Mouse (Mus musculus) kidney, postnatal 0 days (tissue): ENCODE data around the gene Rgs6. TPM values are rescaled to one million over a fixed set of nuclear protein-coding genes. Genes with fewer than 3 reads are reported as not detected.
A peak's percentile ranks its signal among the peaks of the same experiment; 100 is the strongest.

ENCODE experiments used
- ATAC-seq: fragments of 200-750 bp; cut with Nextera tagmentation; replicated peaks from 2 replicates; pipeline ENCODE4 v1.8.0; 2017; ENCODE audit warnings: low read depth, moderate number of reproducible peaks, moderate TSS enrichment, moderate library complexity; ENCODE audit not compliant: low FRiP score
- DNase-seq: peaks from one replicate; pipeline ENCODE4 v3.0.0-alpha.2; 2016; ENCODE audit warnings: low spot score
- H3K27ac ChIP-seq: fragments of 300-500 bp; sonication (generic); 2 replicates; pipeline ENCODE4 v1.5.1; 2014; ENCODE audit warnings: mild to moderate bottlenecking
- H3K27me3 ChIP-seq: fragments of 300-500 bp; sonication (generic); 2 replicates; pipeline ENCODE4 v1.6.1; 2014; ENCODE audit warnings: low read length, mixed read lengths; ENCODE audit not compliant: insufficient read depth
- H3K36me3 ChIP-seq: fragments of 300-500 bp; sonication (generic); 2 replicates; pipeline ENCODE4 v1.6.1; 2014; ENCODE audit warnings: low read length, mixed read lengths; ENCODE audit not compliant: insufficient read depth
- H3K4me1 ChIP-seq: fragments of 300-500 bp; sonication (generic); replicated peaks from 2 replicates; pipeline ENCODE4 v1.6.1; 2014; ENCODE audit warnings: antibody characterized with exemption, low read length, mixed read lengths; ENCODE audit not compliant: insufficient read depth
- H3K4me2 ChIP-seq: fragments of 300-500 bp; sonication (generic); 2 replicates; pipeline ENCODE4 v1.6.1; 2014; ENCODE audit warnings: mild to moderate bottlenecking, low read length, moderate library complexity, mixed read lengths
- H3K4me3 ChIP-seq: fragments of 300-500 bp; sonication (generic); replicated peaks from 2 replicates; pipeline ENCODE4 v1.5.1; 2014; ENCODE audit warnings: low read depth, low read length
- H3K9ac ChIP-seq: fragments of 300-500 bp; sonication (generic); 2 replicates; pipeline ENCODE4 v1.6.1; 2014; ENCODE audit warnings: low read depth, low read length
- H3K9me3 ChIP-seq: fragments of 300-500 bp; sonication (generic); replicated peaks from 2 replicates; pipeline ENCODE4 v1.6.1; 2016; ENCODE audit warnings: low read length, inconsistent platforms, mixed read lengths
- CTCF ChIP-seq: IDR thresholded peaks from 2 replicates; pipeline ENCODE4 v1.5.1; 2016; ENCODE audit warnings: antibody characterized with exemption, low read depth, mild to moderate bottlenecking, moderate library complexity
- WGBS: fragments of 180-500 bp; shearing (Covaris S2); extraction: QIAGEN DNeasy Blood & Tissue Kit; methylation state at CpG from one replicate; pipeline ENCODE4 v1.1.7; 2014; 5-methylcytosine and 5-hydroxymethylcytosine counted together
- polyA plus RNA-seq: library from polyadenylated mRNA; unstranded; fragments of >200 nt; fragmentation: Nextera tagmentation; extraction: Ambion mirVana; gene quantifications from 2 replicates; pipeline ENCODE4 v1.2.1, GENCODE M21; 2015

Gene Rgs6
- polyA plus RNA-seq, 1 experiment from 2014 or later, result 2.2 TPM

DNA sequence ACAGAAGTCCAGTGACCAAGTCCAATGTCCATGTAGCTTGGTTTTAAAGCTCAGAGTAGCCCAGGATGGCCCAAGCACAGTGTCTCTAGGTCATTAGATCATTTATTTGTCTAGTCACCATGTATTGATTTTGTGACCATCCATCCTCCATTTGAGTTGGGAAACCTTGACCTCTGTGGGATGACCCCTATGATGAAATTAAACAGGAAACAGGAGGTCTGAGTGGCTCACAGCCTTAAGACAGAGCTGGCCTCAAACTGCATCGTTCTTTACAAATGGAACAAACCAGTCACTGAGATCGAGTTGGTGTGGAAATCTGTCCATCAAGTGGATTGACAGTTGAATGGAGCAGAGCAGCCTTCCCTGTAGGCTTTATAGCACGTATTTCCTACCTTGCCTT lies 536.0 kb downstream of the Rgs6 start:
- H3K4me1 ChIP-seq, result no peaks in the 10 kb centered on the region
- no peak overlapping the region for H3K9ac ChIP-seq
- H3K27me3 ChIP-seq, result no peaks in the 10 kb centered on the region
- no peaks in the 10 kb centered on the region for H3K9me3 ChIP-seq
- 60% methylated on average over 3 of the region's 3 CpGs for WGBS
- no peaks in the 10 kb centered on the region for H3K36me3 ChIP-seq
- no peak overlapping the region for H3K4me3 ChIP-seq
- ATAC-seq, result no peak
- no peak overlapping the region for H3K4me2 ChIP-seq
- TF ChIP-seq CTCF, result no peak
- no peak overlapping the region for H3K27ac ChIP-seq
- DNase-seq, result no peak

DNA sequence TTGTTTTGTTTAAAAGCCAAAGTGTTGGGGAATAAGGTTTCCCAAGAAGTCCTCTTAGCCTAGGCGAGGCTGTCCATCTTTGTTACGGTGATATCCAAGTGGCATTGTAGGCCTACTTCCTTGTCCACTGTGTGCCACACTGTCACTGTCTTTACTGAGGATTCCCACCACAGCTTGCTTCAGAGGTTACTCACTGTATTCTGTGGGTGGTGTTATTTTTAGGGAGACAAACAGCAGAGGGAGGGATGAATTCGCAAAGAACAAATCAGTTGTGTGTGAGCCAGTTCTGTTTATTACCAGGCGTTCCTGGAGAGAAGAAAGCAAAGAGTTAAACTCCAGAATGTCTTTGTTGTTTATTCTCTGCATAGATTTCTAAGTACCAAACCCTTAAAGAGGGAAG lies 537.2 kb downstream of the Rgs6 start:
- Histone ChIP-seq H3K9ac (no peak overlapping the region), H3K36me3 (no peaks in the 10 kb centered on the region), H3K27me3 (no peaks in the 10 kb centered on the region), H3K27ac (no peak overlapping the region), H3K9me3 (no peaks in the 10 kb centered on the region), H3K4me2 (no peak overlapping the region), H3K4me3 (no peak overlapping the region), H3K4me1 (no peaks in the 10 kb centered on the region)
- ATAC-seq (no peak), DNase-seq (peak; percentile 16)
- TF ChIP-seq CTCF, result no peak
- WGBS, result 77% methylated on average over 4 of the region's 4 CpGs

DNA sequence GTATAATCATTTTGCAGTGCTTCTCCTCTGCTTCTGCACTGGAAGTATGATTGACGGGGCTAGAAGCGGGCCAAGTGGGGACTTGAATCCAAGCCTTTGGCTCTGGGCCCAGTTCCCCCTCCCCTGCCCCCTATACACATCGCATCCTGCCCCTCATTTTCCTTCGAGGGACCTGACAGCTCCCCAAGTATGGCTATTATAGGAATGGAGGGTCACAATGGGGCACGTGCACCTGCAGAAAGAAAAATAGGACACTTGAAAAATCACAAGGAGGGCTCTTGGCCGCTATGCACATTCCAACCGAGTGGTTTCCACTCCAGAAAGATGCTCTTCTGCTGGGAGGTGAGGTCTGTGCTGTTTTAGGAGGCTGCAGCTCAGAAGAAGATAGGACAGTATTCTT lies 538.8 kb downstream of the Rgs6 start:
- H3K4me3 ChIP-seq, result no peak overlapping the region
- H3K36me3 ChIP-seq, result no peaks in the 10 kb centered on the region
- H3K9ac ChIP-seq, result no peak overlapping the region
- WGBS, result 69% methylated on average over 7 of the region's 7 CpGs
- DNase-seq, result no peak
- no peaks in the 10 kb centered on the region for H3K4me1 ChIP-seq
- no peak overlapping the region for H3K4me2 ChIP-seq
- no peaks in the 10 kb centered on the region for H3K27me3 ChIP-seq
- no peak for ATAC-seq
- H3K9me3 ChIP-seq, result no peaks in the 10 kb centered on the region
- no peak for TF ChIP-seq CTCF
- H3K27ac ChIP-seq, result no peak overlapping the region

DNA sequence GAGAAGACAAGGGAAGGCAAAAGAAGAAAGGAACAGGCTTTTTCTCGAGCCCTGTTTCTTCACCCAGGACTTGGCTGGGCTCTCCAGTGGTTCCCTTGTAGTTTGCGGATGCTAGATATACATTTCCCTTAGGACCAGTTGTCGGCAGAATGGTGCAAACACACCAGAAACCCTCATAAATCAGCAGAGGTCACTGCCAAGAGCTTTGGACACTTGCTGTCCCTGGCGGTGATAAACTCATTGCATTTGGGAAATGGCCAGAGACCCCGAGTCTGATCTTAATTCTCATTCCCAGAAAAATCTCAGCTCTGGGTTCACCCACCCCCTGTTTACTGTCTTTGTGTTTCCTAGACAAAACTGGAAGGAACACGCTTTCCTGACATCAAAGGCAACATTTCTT lies 539.9 kb downstream of the Rgs6 start:
- WGBS, result 26% methylated on average over 6 of the region's 6 CpGs
- Histone ChIP-seq H3K36me3 (no peaks in the 10 kb centered on the region), H3K9ac (no peak overlapping the region), H3K4me2 (no peak overlapping the region), H3K27me3 (no peaks in the 10 kb centered on the region), H3K4me3 (no peak overlapping the region), H3K9me3 (no peaks in the 10 kb centered on the region), H3K4me1 (no peaks in the 10 kb centered on the region), H3K27ac (no peak overlapping the region)
- peak; percentile 68 for DNase-seq
- TF ChIP-seq CTCF, result no peak
- no peak for ATAC-seq

DNA sequence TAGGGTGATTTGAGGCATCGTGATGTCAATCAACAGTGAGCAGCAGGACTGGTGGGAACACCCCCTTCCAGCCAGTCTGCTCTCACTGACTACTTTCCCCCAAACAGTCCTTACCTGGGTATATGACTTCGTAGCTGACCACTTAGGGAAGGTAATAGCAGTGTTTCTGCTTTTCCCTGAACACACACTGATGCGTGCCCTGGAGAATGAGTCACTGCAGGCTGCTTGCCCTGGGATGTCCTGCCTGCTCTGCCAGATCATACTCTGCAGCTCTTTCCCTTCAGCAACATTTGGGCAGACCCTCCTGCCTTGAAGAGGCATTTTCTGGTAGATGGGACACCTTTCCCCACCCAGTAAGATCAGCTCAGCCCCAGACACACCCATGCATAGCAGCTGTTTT lies 540.5 kb downstream of the Rgs6 start:
- ATAC-seq (no peak), DNase-seq (no peak)
- Histone ChIP-seq H3K27ac (no peak overlapping the region), H3K27me3 (no peaks in the 10 kb centered on the region), H3K9ac (no peak overlapping the region), H3K36me3 (no peaks in the 10 kb centered on the region), H3K4me1 (no peaks in the 10 kb centered on the region), H3K4me2 (no peak overlapping the region), H3K9me3 (no peaks in the 10 kb centered on the region), H3K4me3 (no peak overlapping the region)
- WGBS, result 72% methylated on average over 3 of the region's 3 CpGs
- TF ChIP-seq CTCF, result no peak

DNA sequence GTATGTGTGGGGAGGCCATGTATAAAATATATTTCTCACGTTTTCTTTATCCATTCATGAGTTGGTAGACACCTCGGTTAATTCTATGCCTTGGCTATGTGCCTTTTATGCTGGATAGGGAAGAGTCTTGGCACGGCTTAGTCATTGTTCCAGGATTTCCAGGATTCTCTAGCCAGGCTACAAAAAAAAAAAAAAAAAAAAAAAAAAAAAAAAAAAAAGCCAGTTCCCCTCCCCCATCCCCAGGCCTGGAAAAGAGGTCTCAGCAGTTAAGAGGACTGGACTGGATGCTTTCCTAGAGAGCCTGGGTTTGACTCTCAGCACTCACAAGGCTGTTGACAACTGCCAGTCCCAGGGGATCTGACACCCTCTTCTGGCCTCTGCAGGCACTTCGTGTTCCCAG lies 543.3 kb downstream of the Rgs6 start:
- DNase-seq, result no peak
- no peaks in the 10 kb centered on the region for H3K36me3 ChIP-seq
- no peak for TF ChIP-seq CTCF
- no peak overlapping the region for H3K9ac ChIP-seq
- H3K4me2 ChIP-seq, result no peak overlapping the region
- H3K4me3 ChIP-seq, result no peak overlapping the region
- H3K9me3 ChIP-seq, result no peaks in the 10 kb centered on the region
- H3K4me1 ChIP-seq, result no peaks in the 10 kb centered on the region
- 82% methylated on average over 4 of the region's 4 CpGs for WGBS
- ATAC-seq, result no peak
- no peak overlapping the region for H3K27ac ChIP-seq
- no peaks in the 10 kb centered on the region for H3K27me3 ChIP-seq

DNA sequence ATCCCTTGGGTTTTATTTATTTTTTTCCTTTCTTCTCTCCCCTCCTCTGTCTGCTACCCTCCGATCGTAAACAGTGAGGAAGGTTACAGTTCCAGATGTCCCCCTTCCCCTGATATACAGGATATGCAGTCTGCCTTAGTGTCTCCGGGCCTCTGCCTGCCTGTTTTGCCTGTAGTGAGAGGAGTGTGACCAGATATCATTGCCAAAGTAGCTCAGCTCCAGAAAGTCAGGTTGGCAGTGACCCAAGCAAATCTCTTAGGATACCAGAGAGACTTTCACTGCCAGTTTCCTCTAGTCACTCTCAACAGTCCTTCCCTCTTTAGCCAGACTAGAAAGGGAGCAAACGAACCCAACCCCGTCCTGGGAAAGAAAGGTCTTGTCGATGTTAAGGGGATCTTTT lies 545.7 kb downstream of the Rgs6 start:
- no peaks in the 10 kb centered on the region for H3K27me3 ChIP-seq
- DNase-seq (peak; percentile 20), ATAC-seq (no peak)
- H3K4me2 ChIP-seq, result no peak overlapping the region
- H3K9ac ChIP-seq, result no peak overlapping the region
- H3K27ac ChIP-seq, result no peak overlapping the region
- TF ChIP-seq CTCF, result no peak
- no peaks in the 10 kb centered on the region for H3K36me3 ChIP-seq
- H3K4me3 ChIP-seq, result no peak overlapping the region
- H3K9me3 ChIP-seq, result no peaks in the 10 kb centered on the region
- no peaks in the 10 kb centered on the region for H3K4me1 ChIP-seq
- WGBS, result 45% methylated on average over 6 of the region's 6 CpGs
